Mouse (Mus musculus) cerebellum, adult 2 months (tissue): ENCODE data around the gene Qsox1.

Experiments used
- CTCF ChIP-seq: fragments of 200-500 bp; IDR thresholded peaks from 2 replicates; pipeline ENCODE4 v1.5.1; 2011; ENCODE audit warnings: low read depth, mild to moderate bottlenecking, control low read depth, low read length, moderate library complexity, borderline replicate concordance; ENCODE audit not compliant: insufficient read depth
- POLR2A ChIP-seq: fragments of 200-500 bp; IDR thresholded peaks from 2 replicates; pipeline ENCODE4 v1.6.1; 2011; ENCODE audit warnings: low read length, control low read depth, borderline replicate concordance; ENCODE audit not compliant: insufficient read depth

- no peak for TF ChIP-seq CTCF
- no peak for TF ChIP-seq POLR2A
These were observed 75.5 kb downstream of the Qsox1 start for GRCm38 (mm10) chr1:155737017-155737808.
